In genomic region chr16:4850361-4850760, GRCm38 (mm10) we compare ENCODE assay signal across 19 mouse cellular contexts. TPM values are rescaled to one million over a fixed set of nuclear protein-coding genes. Genes with fewer than 3 reads are reported as not detected.
DNase-seq lines count a peak whose midpoint lies in the region; ATAC-seq and TF ChIP-seq lines count a peak whose summit lies in the region.
"Had no signal": no experiment of that assay in that cellular context is flagged by ENCODE, and none has a peak within 500 bp of the region (broad histone marks: within the 10 kb centered on the region; RNA-seq: fewer than 3 reads in every experiment).

No protein-coding gene starts in this region.

- H3K4me2 ChIP-seq in kidney, embryonic 16.5 days (replicated peaks; ENCODE audit: low read depth, low read length), result no peak overlapping the region
- H3K4me2 ChIP-seq in stomach, embryonic 14.5 days (replicated peaks; ENCODE audit: low read depth, low read length), result no peak overlapping the region
- H3K4me2 ChIP-seq in forebrain, postnatal 0 days (ENCODE audit: low read depth), result no peak overlapping the region
- H3K4me2 ChIP-seq in midbrain, embryonic 11.5 days, result no peak overlapping the region
- H3K4me2 ChIP-seq: forebrain, embryonic 12.5 days; limb, embryonic 12.5 days had no signal

- 0 out of 2 replicates have a peak, but pooled peaks cover 7% of the 10 kb centered on the region for H3K4me1 ChIP-seq in kidney, embryonic 16.5 days (ENCODE audit: insufficient read depth, low read length)
- peaks cover 7% of the 10 kb centered on the region; the same call in 1 of the 2 replicates for H3K4me1 ChIP-seq in stomach, embryonic 14.5 days (ENCODE audit: control insufficient read depth, insufficient read depth, low read length)
- no peaks in the 10 kb centered on the region for H3K4me1 ChIP-seq in forebrain, postnatal 0 days (ENCODE audit: insufficient read depth)
- no peaks in the 10 kb centered on the region for H3K4me1 ChIP-seq in midbrain, embryonic 11.5 days (ENCODE audit: control insufficient read depth, insufficient read depth, low read length)
- H3K4me1 ChIP-seq: forebrain, embryonic 12.5 days; limb, embryonic 12.5 days; midbrain, embryonic 10.5 days had no signal

- H3K9me3 ChIP-seq in kidney, embryonic 16.5 days (ENCODE audit: low read length), result no peaks in the 10 kb centered on the region
- no peaks in the 10 kb centered on the region for H3K9me3 ChIP-seq in stomach, embryonic 14.5 days (ENCODE audit: control insufficient read depth, low read depth, low read length)
- no peaks in the 10 kb centered on the region for H3K9me3 ChIP-seq in forebrain, postnatal 0 days (ENCODE audit: low read length)
- no peaks in the 10 kb centered on the region for H3K9me3 ChIP-seq in midbrain, embryonic 11.5 days (ENCODE audit: control insufficient read depth, low read length)
- H3K9me3 ChIP-seq: forebrain, embryonic 12.5 days; limb, embryonic 12.5 days; midbrain, embryonic 10.5 days had no signal

- no peak overlapping the region for H3K4me3 ChIP-seq in kidney, embryonic 16.5 days (ENCODE audit: low read length)
- H3K4me3 ChIP-seq in stomach, embryonic 14.5 days (ENCODE audit: low read depth, low read length), result no peak overlapping the region
- H3K4me3 ChIP-seq in forebrain, postnatal 0 days (ENCODE audit: low read depth, low read length), result no peak overlapping the region
- no peak overlapping the region for H3K4me3 ChIP-seq in midbrain, embryonic 11.5 days (ENCODE audit: low read depth, low read length)
- H3K4me3 ChIP-seq: forebrain, embryonic 12.5 days; limb, embryonic 12.5 days; midbrain, embryonic 10.5 days had no signal

- H3K9ac ChIP-seq in kidney, embryonic 16.5 days (replicated peaks; ENCODE audit: low read length), result no peak overlapping the region
- no peak overlapping the region for H3K9ac ChIP-seq in stomach, embryonic 14.5 days (replicated peaks; ENCODE audit: low read depth, low read length)
- H3K9ac ChIP-seq in forebrain, postnatal 0 days, result no peak overlapping the region
- no peak overlapping the region for H3K9ac ChIP-seq in midbrain, embryonic 11.5 days (ENCODE audit: low read length)
- H3K9ac ChIP-seq: forebrain, embryonic 12.5 days; limb, embryonic 12.5 days; liver, postnatal 0 days had no signal

- no peak for ATAC-seq in kidney, embryonic 16.5 days (ENCODE audit: low FRiP score, low TSS enrichment)
- no peak for ATAC-seq in stomach, embryonic 14.5 days (ENCODE audit: insufficient number of reproducible peaks, insufficient read depth, low FRiP score, low read depth)
- no peak for ATAC-seq in forebrain, postnatal 0 days
- ATAC-seq in midbrain, embryonic 11.5 days (ENCODE audit: low FRiP score), result no peak
- ATAC-seq: liver, postnatal 0 days had no signal

- H3K36me3 ChIP-seq in kidney, embryonic 16.5 days (ENCODE audit: insufficient read depth, low read length), result no peaks in the 10 kb centered on the region
- no peaks in the 10 kb centered on the region for H3K36me3 ChIP-seq in stomach, embryonic 14.5 days (ENCODE audit: control insufficient read depth, insufficient read depth, low read length)
- H3K36me3 ChIP-seq in forebrain, postnatal 0 days (ENCODE audit: insufficient read depth), result no peaks in the 10 kb centered on the region
- H3K36me3 ChIP-seq in midbrain, embryonic 11.5 days (ENCODE audit: control insufficient read depth, insufficient read depth, low read length), result no peaks in the 10 kb centered on the region
- H3K36me3 ChIP-seq: forebrain, embryonic 12.5 days; limb, embryonic 12.5 days; midbrain, embryonic 10.5 days had no signal

- H3K27ac ChIP-seq in kidney, embryonic 16.5 days (ENCODE audit: low read length), result peak overlapping the region; percentile 25; the same call in 1 of the 2 replicates
- H3K27ac ChIP-seq in stomach, embryonic 14.5 days (ENCODE audit: low read length), result peak overlapping the region; percentile 53; the same call in 1 of the 2 replicates
- H3K27ac ChIP-seq in forebrain, postnatal 0 days (ENCODE audit: low read depth, low read length), result no peak overlapping the region
- H3K27ac ChIP-seq in midbrain, embryonic 11.5 days (ENCODE audit: low read depth, low read length), result no peak overlapping the region
- H3K27ac ChIP-seq: forebrain, embryonic 12.5 days; limb, embryonic 12.5 days; midbrain, embryonic 10.5 days had no signal

- H3K27me3 ChIP-seq in kidney, embryonic 16.5 days (ENCODE audit: insufficient read depth, low read length), result no peaks in the 10 kb centered on the region
- no peaks in the 10 kb centered on the region for H3K27me3 ChIP-seq in stomach, embryonic 14.5 days (ENCODE audit: control insufficient read depth, insufficient read depth, low read length)
- no peaks in the 10 kb centered on the region for H3K27me3 ChIP-seq in forebrain, postnatal 0 days (ENCODE audit: insufficient read depth, low read length)
- H3K27me3 ChIP-seq in midbrain, embryonic 11.5 days (ENCODE audit: control insufficient read depth, insufficient read depth, low read length), result no peaks in the 10 kb centered on the region
- H3K27me3 ChIP-seq: forebrain, embryonic 12.5 days; limb, embryonic 12.5 days had no signal

- WGBS in kidney, embryonic 16.5 days, result 78% methylated on average over 7 of the region's 7 CpGs
- WGBS in stomach, embryonic 14.5 days, result 69% methylated on average over 7 of the region's 7 CpGs
- WGBS in forebrain, postnatal 0 days, result 78% methylated on average over 7 of the region's 7 CpGs
- 83% methylated on average over 7 of the region's 7 CpGs for whole genome bisulfite sequencing in midbrain, embryonic 11.5 days

- TF ChIP-seq CTCF in forebrain, postnatal 0 days (IDR thresholded peaks at IDR 0.05; ENCODE audit: low read depth), result no peak

- peak; percentile 75 for DNase-seq in adrenal gland, adult 2 months
- no peak for DNase-seq in adrenal gland, adult 18-20 months (ENCODE audit: low spot score in 2 of 2)
- DNase-seq in kidney, adult 8-10 months, result no peak
- DNase-seq in gonadal fat pad, adult 2 months (ENCODE audit: low read depth), result peak; percentile 23
- DNase-seq in forebrain, postnatal 0 days, result no peak
- DNase-seq in midbrain, embryonic 11.5 days (ENCODE audit: low spot score, missing footprints), result no peak
- DNase-seq: cerebellum, adult 11 months; heart, postnatal 14 days; liver, postnatal 0 days; right cerebral cortex, postnatal 14 days; thymus, postnatal 4 days had no signal

RNA-seq across cellular contexts. Expression of gene 4930562C15Rik, which starts 15.1 kb away (rescaled TPM):
- not detected for total RNA-seq in adrenal gland, adult 2 months (2021)
- polyA plus RNA-seq in adrenal gland, adult 2 months (2012; rRNA removed), result not detected in 2 replicates
- total RNA-seq in adrenal gland, adult 18-20 months (2021), result not detected
- 0.30 and 0.85 TPM in 2 replicates for polyA plus RNA-seq in kidney, embryonic 16.5 days (2015; fragmentation: Nextera tagmentation; extraction: Ambion mirVana)
- polyA plus RNA-seq in gonadal fat pad, adult 2 months (2012; rRNA removed), result 0.19 and 0.24 TPM in 2 replicates
- polyA plus RNA-seq in stomach, embryonic 14.5 days (2014; fragmentation: Nextera tagmentation; extraction: Ambion mirVana), result 1.3 and 1.5 TPM in 2 replicates
- not detected in 2 replicates for total RNA-seq in forebrain, postnatal 0 days (2014; rRNA removed)
- polyA plus RNA-seq in forebrain, postnatal 0 days (2015; fragmentation: Nextera tagmentation; extraction: Ambion mirVana), result 0.17 TPM in 1 of 2 replicates, not detected in the other
- 0.29 TPM in 1 of 2 replicates, not detected in the other for polyA plus RNA-seq in midbrain, embryonic 11.5 days (2014; fragmentation: Nextera tagmentation; extraction: Ambion mirVana)
- total RNA-seq: common myeloid progenitor, adult 5-6 weeks; gastrocnemius, adult 8-10 months; left cerebral cortex, adult 18-20 months had no signal
- polyA plus RNA-seq: liver, postnatal 0 days had no signal

RNA-seq across cellular contexts. Expression of gene Ubald1, which starts 29.8 kb away (rescaled TPM):
- total RNA-seq in adrenal gland, adult 2 months (2021), result 10 to 100 TPM; 32.8 to 37.8 TPM
- 59.7 and 68.0 TPM in 2 replicates for polyA plus RNA-seq in adrenal gland, adult 2 months (2012; rRNA removed)
- total RNA-seq in adrenal gland, adult 18-20 months (2021), result 10 to 100 TPM; 33.3 to 39.0 TPM
- 36.2 and 40.4 TPM in 2 replicates for polyA plus RNA-seq in kidney, embryonic 16.5 days (2015; fragmentation: Nextera tagmentation; extraction: Ambion mirVana)
- 48.3 and 68.8 TPM in 2 replicates for polyA plus RNA-seq in gonadal fat pad, adult 2 months (2012; rRNA removed)
- 41.4 and 46.1 TPM in 2 replicates for polyA plus RNA-seq in stomach, embryonic 14.5 days (2014; fragmentation: Nextera tagmentation; extraction: Ambion mirVana)
- 27.7 and 37.7 TPM in 2 replicates for total RNA-seq in forebrain, postnatal 0 days (2014; rRNA removed)
- polyA plus RNA-seq in forebrain, postnatal 0 days (2015; fragmentation: Nextera tagmentation; extraction: Ambion mirVana), result 79.2 and 80.7 TPM in 2 replicates
- polyA plus RNA-seq in midbrain, embryonic 11.5 days (2014; fragmentation: Nextera tagmentation; extraction: Ambion mirVana), result 22.1 and 22.2 TPM in 2 replicates

RNA-seq across cellular contexts. Expression of gene Mgrn1, which starts 35.7 kb away (rescaled TPM):
- total RNA-seq in adrenal gland, adult 2 months (2021), result 10 to 100 TPM; 79.3 to 87.4 TPM
- 134 and 157 TPM in 2 replicates for polyA plus RNA-seq in adrenal gland, adult 2 months (2012; rRNA removed)
- 10 to 100 TPM; 83.7 to 86.4 TPM for total RNA-seq in adrenal gland, adult 18-20 months (2021)
- polyA plus RNA-seq in kidney, embryonic 16.5 days (2015; fragmentation: Nextera tagmentation; extraction: Ambion mirVana), result 113 and 117 TPM in 2 replicates
- 147 and 154 TPM in 2 replicates for polyA plus RNA-seq in gonadal fat pad, adult 2 months (2012; rRNA removed)
- 85.4 and 91.4 TPM in 2 replicates for polyA plus RNA-seq in stomach, embryonic 14.5 days (2014; fragmentation: Nextera tagmentation; extraction: Ambion mirVana)
- 123 and 167 TPM in 2 replicates for total RNA-seq in forebrain, postnatal 0 days (2014; rRNA removed)
- polyA plus RNA-seq in forebrain, postnatal 0 days (2015; fragmentation: Nextera tagmentation; extraction: Ambion mirVana), result 96.1 and 109 TPM in 2 replicates
- polyA plus RNA-seq in midbrain, embryonic 11.5 days (2014; fragmentation: Nextera tagmentation; extraction: Ambion mirVana), result 63.8 and 66.9 TPM in 2 replicates

Comparison
In these comparisons a context has a peak if more than half of its experiments do, and no peak if none do; other contexts are left out.
1. DNase-seq: peak in adrenal gland, adult 2 months (single experiment) and gonadal fat pad, adult 2 months (single experiment); none in adrenal gland, adult 18-20 months (0 of 2), kidney, adult 8-10 months (0 of 2), forebrain, postnatal 0 days (single experiment) and midbrain, embryonic 11.5 days (single experiment).
2. H3K27ac ChIP-seq: peak in kidney, embryonic 16.5 days (single experiment) and stomach, embryonic 14.5 days (single experiment); none in forebrain, postnatal 0 days (single experiment) and midbrain, embryonic 11.5 days (single experiment).